Mouse (Mus musculus): ENCODE data around the gene Allc. TPM values are rescaled to one million over a fixed set of nuclear protein-coding genes. Genes with fewer than 3 reads are reported as not detected.
A peak's percentile ranks its signal among the peaks of the same experiment; 100 is the strongest.

The Allc gene
- polyA plus RNA-seq, 1 experiment from 2014 or later, result not detected

DNA sequence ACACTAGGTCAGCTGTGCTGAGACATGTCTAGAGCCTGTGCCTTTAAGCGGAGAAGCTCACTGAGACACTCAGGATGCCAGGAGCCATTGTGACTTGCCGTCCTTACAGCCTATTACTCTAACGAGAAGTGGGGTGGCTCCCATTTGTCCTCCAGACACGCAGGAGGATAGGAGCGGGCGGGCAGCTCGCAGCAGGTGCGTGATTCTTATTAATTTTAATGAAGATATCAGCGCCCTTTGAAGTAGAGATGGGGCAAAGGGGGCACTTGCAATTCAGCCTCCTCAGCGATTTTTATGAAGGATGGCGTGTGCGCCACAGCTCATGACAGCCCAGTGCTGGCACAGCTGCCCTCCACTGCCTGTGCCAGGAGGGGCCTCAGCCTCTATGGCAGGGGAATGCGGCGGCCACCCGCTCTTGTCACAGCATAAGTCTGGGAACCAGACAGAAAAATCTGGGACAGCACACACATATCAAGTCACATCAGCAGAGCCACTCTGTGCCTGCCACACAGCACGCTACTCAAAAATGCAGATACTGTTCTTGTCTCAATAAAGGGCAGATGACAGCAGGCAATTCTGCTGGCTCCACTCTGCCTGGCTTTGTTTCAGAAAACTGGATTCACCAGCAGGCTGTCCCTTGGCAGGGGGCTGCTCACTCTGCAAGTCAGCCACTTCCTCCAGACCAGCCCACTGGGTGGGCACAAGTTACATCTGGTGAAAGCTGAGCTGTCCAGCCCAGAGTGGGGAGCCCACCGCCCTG lies 25.4 kb upstream of the Allc start:
- no peaks in the 10 kb centered on the region for H3K27me3 ChIP-seq (replicated peaks)
- H3K9ac ChIP-seq, result peak overlapping the region; percentile 40; the same call in 1 of the 2 replicates
- ATAC-seq (ENCODE audit: low FRiP score, low read depth), result peak; percentile 74
- H3K4me2 ChIP-seq (replicated peaks), result peak overlapping the region; percentile 35; the same call in 1 of the 2 replicates
- H3K27ac ChIP-seq, result peak overlapping the region; percentile 46
- no peaks in the 10 kb centered on the region for H3K36me3 ChIP-seq
- no peak overlapping the region for H3K4me3 ChIP-seq
- no peaks in the 10 kb centered on the region for H3K9me3 ChIP-seq
- H3K4me1 ChIP-seq, result peaks cover 7% of the 10 kb centered on the region
- WGBS, result 55% methylated on average over 17 of the region's 17 CpGs

DNA sequence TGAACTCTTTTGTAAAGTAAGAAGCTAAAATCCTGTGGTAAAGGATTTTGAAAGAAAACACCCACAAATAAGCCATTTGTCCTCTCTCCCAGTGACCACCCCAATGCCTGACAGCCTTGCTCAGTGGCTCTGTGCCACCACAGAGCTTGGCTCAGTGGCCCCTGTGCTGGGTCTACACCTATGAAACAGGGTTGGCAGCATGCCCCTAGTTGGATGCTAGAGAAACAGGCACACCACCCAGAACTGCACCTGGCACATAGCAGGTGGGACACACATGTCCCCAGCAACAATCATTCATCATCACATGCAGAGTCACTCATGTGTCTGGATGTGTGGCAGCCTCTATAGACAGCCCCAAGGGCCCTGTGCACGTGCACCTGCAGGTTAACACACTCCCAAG lies 21.2 kb upstream of the Allc start:
- Histone ChIP-seq H3K9me3 (no peaks in the 10 kb centered on the region), H3K36me3 (no peaks in the 10 kb centered on the region), H3K9ac (no peak overlapping the region), H3K4me3 (no peak overlapping the region), H3K4me1 (peaks cover 7% of the 10 kb centered on the region), H3K27me3 (replicated peaks) (no peaks in the 10 kb centered on the region), H3K4me2 (replicated peaks) (no peak overlapping the region), H3K27ac (no peak overlapping the region)
- ATAC-seq (ENCODE audit: low FRiP score, low read depth), result no peak
- WGBS, result 63% methylated on average over 1 of the region's 1 CpGs

DNA sequence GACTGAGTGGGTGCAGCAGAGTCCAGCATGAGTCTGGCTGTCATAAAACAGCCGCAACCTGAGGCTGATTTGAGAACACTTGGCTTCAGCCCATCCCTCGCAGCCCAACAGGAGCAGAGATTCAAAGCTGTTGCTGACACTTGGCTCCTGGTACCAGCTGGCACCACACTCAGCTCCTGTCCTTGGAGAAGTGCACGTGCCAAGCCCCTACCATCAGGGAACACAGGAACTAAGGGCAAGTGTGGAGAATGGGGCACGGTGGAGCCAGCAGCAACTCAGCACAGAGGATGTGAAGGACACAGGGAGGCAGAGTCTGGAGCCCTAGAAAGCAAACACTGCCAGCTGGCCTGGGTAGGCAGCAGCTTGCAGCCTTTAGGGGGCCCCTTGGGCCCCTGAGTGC lies 19.9 kb upstream of the Allc start:
- Histone ChIP-seq H3K4me1 (no peaks in the 10 kb centered on the region), H3K27ac (no peak overlapping the region), H3K9me3 (no peaks in the 10 kb centered on the region), H3K4me3 (no peak overlapping the region), H3K27me3 (replicated peaks) (no peaks in the 10 kb centered on the region), H3K4me2 (replicated peaks) (no peak overlapping the region), H3K9ac (no peak overlapping the region), H3K36me3 (no peaks in the 10 kb centered on the region)
- 25% methylated on average over 4 of the region's 4 CpGs for WGBS
- ATAC-seq (ENCODE audit: low FRiP score, low read depth), result no peak

DNA sequence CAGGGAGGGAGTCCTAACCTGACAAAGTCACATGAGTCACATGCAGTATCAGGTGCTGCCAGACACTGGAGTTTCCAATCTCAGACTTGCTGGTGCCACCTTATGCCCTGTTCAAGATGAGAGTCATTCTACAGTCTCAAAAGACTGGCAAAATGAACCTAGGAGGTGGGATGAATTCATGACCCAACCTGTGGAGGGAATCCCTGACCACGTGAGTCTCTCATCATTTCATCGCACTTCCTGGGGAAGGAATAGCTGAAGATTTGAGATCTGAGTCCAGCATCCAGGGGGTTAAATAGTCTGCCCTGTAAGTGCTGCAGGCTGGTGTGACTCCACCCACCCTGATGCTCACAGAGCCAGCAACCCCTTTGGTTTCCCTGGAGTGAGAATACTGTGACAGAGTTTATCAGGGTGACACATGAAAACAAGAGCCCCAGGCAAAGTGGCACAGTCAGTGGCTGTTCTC lies 16.2 kb upstream of the Allc start:
- Histone ChIP-seq H3K36me3 (no peaks in the 10 kb centered on the region), H3K4me1 (no peaks in the 10 kb centered on the region), H3K4me3 (no peak overlapping the region), H3K27me3 (replicated peaks) (no peaks in the 10 kb centered on the region), H3K9me3 (no peaks in the 10 kb centered on the region), H3K27ac (no peak overlapping the region), H3K4me2 (replicated peaks) (no peak overlapping the region), H3K9ac (no peak overlapping the region)
- 63% methylated on average over 2 of the region's 2 CpGs for WGBS
- no peak for ATAC-seq (ENCODE audit: low FRiP score, low read depth)

DNA sequence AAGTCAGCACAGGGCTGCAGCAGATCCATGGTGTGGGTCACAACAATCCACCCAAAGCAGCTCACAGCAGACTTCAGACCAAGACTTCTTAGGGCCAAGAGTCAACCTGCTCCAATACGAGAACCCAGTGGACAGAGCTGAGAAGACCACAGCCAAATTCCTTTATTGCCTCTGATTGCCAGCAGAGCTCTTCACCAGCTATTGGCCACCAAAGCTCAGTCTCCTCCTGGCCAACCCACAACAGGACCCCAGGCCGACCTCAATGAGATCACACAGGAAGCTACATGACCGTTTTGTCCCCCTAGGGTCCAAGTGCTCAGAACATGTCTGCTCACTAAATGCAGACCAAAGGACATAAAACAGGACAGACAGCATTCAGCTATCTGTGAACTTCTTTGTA lies 15.8 kb upstream of the Allc start:
- Histone ChIP-seq H3K4me3 (no peak overlapping the region), H3K4me1 (no peaks in the 10 kb centered on the region), H3K4me2 (replicated peaks) (no peak overlapping the region), H3K36me3 (no peaks in the 10 kb centered on the region), H3K9me3 (no peaks in the 10 kb centered on the region), H3K27ac (no peak overlapping the region), H3K9ac (no peak overlapping the region), H3K27me3 (replicated peaks) (no peaks in the 10 kb centered on the region)
- ATAC-seq (ENCODE audit: low FRiP score, low read depth), result no peak
- WGBS, result 46% methylated on average over 3 of the region's 3 CpGs

DNA sequence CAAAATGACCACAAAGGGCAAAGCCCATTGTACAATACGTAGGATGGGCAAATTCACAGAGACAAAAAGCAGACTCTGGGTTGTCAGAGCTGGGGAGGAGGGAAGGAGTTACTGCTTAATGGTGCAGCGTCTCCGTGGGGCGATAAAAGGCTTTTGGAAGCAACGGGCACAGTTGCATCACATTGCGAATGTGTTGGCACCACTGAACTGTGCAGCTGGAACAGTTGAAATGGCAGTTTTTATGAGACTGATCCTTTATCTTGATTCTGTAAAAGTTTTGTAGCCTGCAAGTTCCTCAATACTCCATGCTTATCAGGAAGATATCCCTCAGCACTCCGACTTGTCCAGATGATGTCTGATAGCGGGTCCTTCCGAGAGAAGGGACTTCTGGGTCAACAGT lies 15.4 kb upstream of the Allc start:
- no peaks in the 10 kb centered on the region for H3K36me3 ChIP-seq
- no peaks in the 10 kb centered on the region for H3K4me1 ChIP-seq
- H3K4me3 ChIP-seq, result no peak overlapping the region
- WGBS, result 76% methylated on average over 9 of the region's 9 CpGs
- no peak overlapping the region for H3K4me2 ChIP-seq (replicated peaks)
- H3K27me3 ChIP-seq (replicated peaks), result no peaks in the 10 kb centered on the region
- no peak overlapping the region for H3K9ac ChIP-seq
- ATAC-seq (ENCODE audit: low FRiP score, low read depth), result no peak
- no peaks in the 10 kb centered on the region for H3K9me3 ChIP-seq
- H3K27ac ChIP-seq, result no peak overlapping the region

DNA sequence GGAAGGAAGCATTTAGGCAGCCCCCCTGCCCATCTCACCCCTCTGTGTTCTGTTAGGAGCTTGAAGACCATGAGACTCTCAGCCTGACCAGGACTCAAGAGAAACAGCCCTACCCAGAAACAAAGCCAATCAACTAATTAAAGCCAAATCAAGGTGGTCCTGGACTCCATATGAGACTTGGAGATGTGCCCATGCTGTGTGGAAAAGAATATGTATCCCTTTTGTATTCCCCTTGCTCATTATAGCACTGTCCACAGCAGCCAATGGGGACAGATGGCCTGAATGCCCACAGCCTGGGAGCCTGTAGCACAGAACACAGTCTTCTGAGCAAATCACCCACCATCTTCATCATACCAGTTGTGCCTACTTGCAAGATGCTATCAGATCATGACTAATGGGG lies 14.5 kb upstream of the Allc start:
- Histone ChIP-seq H3K4me3 (no peak overlapping the region), H3K36me3 (no peaks in the 10 kb centered on the region), H3K9ac (no peak overlapping the region), H3K4me1 (no peaks in the 10 kb centered on the region), H3K9me3 (no peaks in the 10 kb centered on the region), H3K4me2 (replicated peaks) (no peak overlapping the region), H3K27me3 (replicated peaks) (no peaks in the 10 kb centered on the region), H3K27ac (no peak overlapping the region)
- no peak for ATAC-seq (ENCODE audit: low FRiP score, low read depth)

DNA sequence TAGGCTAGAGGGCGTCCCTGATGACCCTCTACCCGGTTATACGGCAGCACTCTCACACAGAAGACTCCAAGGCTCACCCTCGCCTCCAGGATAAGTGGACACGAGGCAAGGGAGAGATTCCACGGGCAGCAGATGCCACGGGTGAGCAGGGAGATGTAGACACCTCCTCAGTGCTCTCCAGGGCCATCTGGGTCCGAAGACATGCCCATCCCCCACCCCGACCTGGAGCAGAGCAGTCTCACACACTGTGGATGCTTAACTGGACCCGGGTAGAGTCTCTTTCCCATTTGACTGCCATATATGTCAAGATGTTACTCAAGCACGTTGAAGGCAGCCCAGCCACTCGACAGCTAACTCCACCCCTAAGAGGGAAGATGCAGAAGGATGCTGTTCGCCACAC lies 8.1 kb upstream of the Allc start:
- Histone ChIP-seq H3K9ac (no peak overlapping the region), H3K4me1 (0 out of 2 replicates have a peak, but pooled peaks cover 8% of the 10 kb centered on the region), H3K4me2 (replicated peaks) (no peak overlapping the region), H3K9me3 (no peaks in the 10 kb centered on the region), H3K27me3 (replicated peaks) (no peaks in the 10 kb centered on the region), H3K27ac (no peak overlapping the region), H3K36me3 (no peaks in the 10 kb centered on the region), H3K4me3 (no peak overlapping the region)
- WGBS, result 55% methylated on average over 13 of the region's 13 CpGs
- no peak for ATAC-seq (ENCODE audit: low FRiP score, low read depth)

DNA sequence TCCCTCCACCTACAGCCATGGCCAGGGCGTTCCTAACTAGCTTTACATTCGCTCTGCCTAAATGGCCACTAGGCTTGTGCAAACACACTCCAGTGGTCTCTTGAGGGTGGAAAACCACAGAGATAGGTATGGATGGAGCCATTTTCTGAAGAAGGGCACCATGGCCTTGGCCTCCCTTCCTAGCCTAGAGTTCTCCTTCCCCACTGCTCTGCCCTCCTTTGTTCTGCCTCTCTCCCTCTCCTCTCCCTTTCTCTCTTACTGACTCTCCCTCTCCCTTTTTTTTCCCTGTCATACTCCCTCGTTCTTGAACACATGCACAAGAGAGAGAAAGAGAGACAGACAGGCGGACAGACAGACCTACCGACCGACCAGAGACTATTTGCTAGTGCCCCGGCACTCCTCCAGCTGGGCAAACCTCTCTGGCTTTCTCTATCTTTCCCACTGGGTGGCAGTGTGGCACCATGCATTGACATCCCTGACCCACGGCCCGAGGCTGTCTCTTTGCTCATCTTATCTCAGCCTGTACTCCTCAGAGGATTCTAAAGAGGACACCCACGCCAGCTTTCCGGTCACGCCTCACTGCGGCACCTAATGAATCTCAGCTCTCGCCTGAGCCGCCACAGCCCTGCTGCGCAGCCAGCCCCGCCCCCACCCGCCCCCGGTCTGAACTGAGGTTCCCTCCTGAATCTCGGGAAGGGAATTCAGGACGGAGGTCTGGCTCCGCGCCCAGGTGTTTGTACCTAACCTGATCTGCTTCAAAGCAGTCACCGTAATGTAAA lies 7.0 kb upstream of the Allc start:
- Histone ChIP-seq H3K27ac (no peak overlapping the region), H3K36me3 (no peaks in the 10 kb centered on the region), H3K4me1 (0 out of 2 replicates have a peak, but pooled peaks cover 8% of the 10 kb centered on the region), H3K4me3 (peak overlapping the region; percentile 31), H3K9ac (peak overlapping the region; percentile 57), H3K27me3 (replicated peaks) (no peaks in the 10 kb centered on the region), H3K9me3 (no peaks in the 10 kb centered on the region), H3K4me2 (replicated peaks) (peak overlapping the region; percentile 67)
- 10% methylated on average over 24 of the region's 24 CpGs for WGBS
- peak; percentile 95 for ATAC-seq (ENCODE audit: low FRiP score, low read depth)

DNA sequence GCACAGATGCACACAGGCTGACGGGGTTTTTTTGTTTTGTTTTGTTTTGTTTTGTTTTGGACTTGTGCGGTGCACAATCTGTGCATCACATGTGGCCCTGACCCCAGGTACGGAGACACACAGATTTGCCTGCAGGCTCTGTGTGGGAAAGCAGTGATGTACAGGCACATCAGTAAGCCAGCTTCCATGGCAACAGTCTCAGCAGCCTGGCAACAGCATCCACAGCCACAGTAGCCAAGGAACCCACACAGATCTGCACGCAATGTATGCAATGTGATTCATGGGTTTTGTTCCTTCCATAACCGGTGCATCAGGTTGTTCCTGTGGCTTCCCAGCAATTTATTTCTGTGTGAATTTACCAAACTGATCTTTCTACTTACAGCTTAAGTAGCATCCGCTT lies 5.6 kb upstream of the Allc start:
- no peak overlapping the region for H3K4me3 ChIP-seq
- no peak overlapping the region for H3K9ac ChIP-seq
- no peak overlapping the region for H3K27ac ChIP-seq
- H3K4me2 ChIP-seq (replicated peaks), result no peak overlapping the region
- H3K36me3 ChIP-seq, result no peaks in the 10 kb centered on the region
- no peak for ATAC-seq (ENCODE audit: low FRiP score, low read depth)
- H3K9me3 ChIP-seq, result no peaks in the 10 kb centered on the region
- no peaks in the 10 kb centered on the region for H3K27me3 ChIP-seq (replicated peaks)
- WGBS, result 63% methylated on average over 6 of the region's 6 CpGs
- H3K4me1 ChIP-seq, result 0 out of 2 replicates have a peak, but pooled peaks cover 8% of the 10 kb centered on the region

DNA sequence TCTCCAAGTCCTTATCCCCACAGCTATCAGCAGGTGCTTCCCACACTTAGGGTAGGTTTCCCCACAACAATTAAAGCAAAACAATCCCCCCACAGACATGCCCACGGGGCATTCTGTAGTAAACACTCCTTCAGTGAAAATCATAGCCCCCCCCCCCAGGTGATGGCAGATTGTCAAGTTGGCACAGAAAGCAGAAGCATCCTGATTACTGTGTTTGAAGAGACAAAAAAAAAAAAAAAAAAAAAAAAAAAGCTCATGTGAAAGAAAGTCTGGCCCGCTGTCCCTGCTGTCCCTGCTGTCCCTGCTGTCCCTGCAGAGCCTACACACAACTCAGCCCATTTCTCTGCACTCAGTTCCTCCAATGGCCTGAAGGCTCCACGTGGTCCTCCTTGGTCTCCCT lies 1.7 kb upstream of the Allc start:
- Histone ChIP-seq H3K36me3 (no peaks in the 10 kb centered on the region), H3K27ac (no peak overlapping the region), H3K4me1 (0 out of 2 replicates have a peak, but pooled peaks cover 5% of the 10 kb centered on the region), H3K9ac (no peak overlapping the region), H3K4me3 (no peak overlapping the region), H3K4me2 (replicated peaks) (no peak overlapping the region), H3K9me3 (no peaks in the 10 kb centered on the region), H3K27me3 (replicated peaks) (no peaks in the 10 kb centered on the region)
- 71% methylated on average over 3 of the region's 3 CpGs for WGBS
- no peak for ATAC-seq (ENCODE audit: low FRiP score, low read depth)

DNA sequence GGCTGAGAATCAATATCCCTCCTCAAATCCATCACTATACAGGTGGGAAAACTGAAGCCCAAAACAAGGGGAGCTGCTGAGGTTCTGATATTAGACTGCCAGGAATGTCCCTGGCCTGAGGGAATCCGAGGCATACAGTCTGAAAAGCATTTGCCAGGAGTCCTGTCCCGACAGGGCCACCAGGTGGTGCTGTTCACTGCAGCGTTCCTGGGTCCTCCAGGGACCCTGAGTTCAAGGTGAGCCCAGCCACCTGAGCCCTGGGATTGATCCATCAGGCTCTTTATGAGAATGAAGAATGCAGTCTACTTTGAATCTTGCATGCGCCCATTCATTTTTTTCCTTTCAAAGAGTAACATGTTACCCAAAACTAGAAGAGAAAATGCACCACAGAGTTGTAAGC lies 3.2 kb downstream of the Allc start:
- no peaks in the 10 kb centered on the region for H3K36me3 ChIP-seq
- H3K4me2 ChIP-seq (replicated peaks), result no peak overlapping the region
- no peaks in the 10 kb centered on the region for H3K27me3 ChIP-seq (replicated peaks)
- no peak overlapping the region for H3K9ac ChIP-seq
- no peaks in the 10 kb centered on the region for H3K9me3 ChIP-seq
- no peak for ATAC-seq (ENCODE audit: low FRiP score, low read depth)
- no peak overlapping the region for H3K4me3 ChIP-seq
- no peaks in the 10 kb centered on the region for H3K4me1 ChIP-seq
- WGBS, result 39% methylated on average over 4 of the region's 4 CpGs
- no peak overlapping the region for H3K27ac ChIP-seq
